Mouse (Mus musculus): ENCODE data around the gene Kcnmb3. TPM values are rescaled to one million over a fixed set of nuclear protein-coding genes. Genes with fewer than 3 reads are reported as not detected.

Kcnmb3 gene
- polyA plus RNA-seq (2016; fragmentation: Nextera tagmentation; extraction: Ambion mirVana), result 0.09 and 0.14 TPM in 2 replicates

GRCm38 (mm10) chr3:32492097-32493090 is at the start of gene Kcnmb3:
Kcnmb3 (minus strand) TSS chr3:32492231.
- DNase-seq (ENCODE audit: low spot score), result no peak
- Histone ChIP-seq H3K4me1 (peaks cover 10% of the 10 kb centered on the region; the same call in 1 of the 2 replicates), H3K9me3 (replicated peaks) (no peaks in the 10 kb centered on the region), H3K36me3 (no peaks in the 10 kb centered on the region), H3K27ac (no peak within 1 kb of the TSS), H3K27me3 (ENCODE audit: low read depth, poor library complexity, severe bottlenecking) (no peaks in the 10 kb centered on the region), H3K4me3 (no peak within 1 kb of the TSS)
- 85% methylated on average over 11 of the region's 11 CpGs for WGBS

GRCm38 (mm10) chr3:32538091-32538490 is 46.1 kb upstream of the Kcnmb3 start:
- 97% methylated on average over 5 of the region's 5 CpGs for WGBS
- Histone ChIP-seq H3K27ac (no peak overlapping the region), H3K9me3 (replicated peaks) (no peaks in the 10 kb centered on the region), H3K4me3 (no peak overlapping the region), H3K27me3 (ENCODE audit: low read depth, poor library complexity, severe bottlenecking) (no peaks in the 10 kb centered on the region), H3K4me1 (no peaks in the 10 kb centered on the region), H3K36me3 (peaks cover 73% of the 10 kb centered on the region)
- no peak for DNase-seq (ENCODE audit: low spot score)

GRCm38 (mm10) chr3:32537556-32537955 is 45.5 kb upstream of the Kcnmb3 start:
- Histone ChIP-seq H3K27ac (no peak overlapping the region), H3K4me1 (no peaks in the 10 kb centered on the region), H3K9me3 (replicated peaks) (no peaks in the 10 kb centered on the region), H3K36me3 (peaks cover 70% of the 10 kb centered on the region), H3K4me3 (no peak overlapping the region), H3K27me3 (ENCODE audit: low read depth, poor library complexity, severe bottlenecking) (no peaks in the 10 kb centered on the region)
- 90% methylated on average over 1 of the region's 1 CpGs for WGBS
- DNase-seq (ENCODE audit: low spot score), result no peak

GRCm38 (mm10) chr3:32535692-32536091 is 43.7 kb upstream of the Kcnmb3 start:
- Histone ChIP-seq H3K9me3 (replicated peaks) (no peaks in the 10 kb centered on the region), H3K27ac (no peak overlapping the region), H3K4me3 (no peak overlapping the region), H3K4me1 (no peaks in the 10 kb centered on the region), H3K36me3 (peaks cover 70% of the 10 kb centered on the region), H3K27me3 (ENCODE audit: low read depth, poor library complexity, severe bottlenecking) (no peaks in the 10 kb centered on the region)
- DNase-seq (ENCODE audit: low spot score), result no peak
- 67% methylated on average over 1 of the region's 1 CpGs for WGBS

- Histone ChIP-seq H3K4me1 (no peaks in the 10 kb centered on the region; the same call in 1 of the 2 replicates), H3K9me3 (replicated peaks) (no peaks in the 10 kb centered on the region), H3K36me3 (peaks cover 33% of the 10 kb centered on the region), H3K27ac (0 out of 2 replicates have a peak overlapping the region, but pooled peaks have one; percentile 87), H3K27me3 (ENCODE audit: low read depth, poor library complexity, severe bottlenecking) (no peaks in the 10 kb centered on the region), H3K4me3 (peak overlapping the region; percentile 93)
- 18% methylated on average over 5 of the region's 5 CpGs for WGBS
- DNase-seq (ENCODE audit: low spot score), result no peak
Observed at GRCm38 (mm10) chr3:32530041-32530440, 38.0 kb upstream of the Kcnmb3 start.

- peak; percentile 90 for DNase-seq (ENCODE audit: low spot score)
- under 1% methylated on average over 47 of the region's 47 CpGs for WGBS
- Histone ChIP-seq H3K4me3 (peak within 1 kb of the TSS; percentile 93), H3K27ac (peak within 1 kb of the TSS; percentile 87), H3K36me3 (peaks cover 32% of the 10 kb centered on the region), H3K27me3 (ENCODE audit: low read depth, poor library complexity, severe bottlenecking) (no peaks in the 10 kb centered on the region), H3K9me3 (replicated peaks) (no peaks in the 10 kb centered on the region), H3K4me1 (no peaks in the 10 kb centered on the region; the same call in 1 of the 2 replicates)
Observed at GRCm38 (mm10) chr3:32529303-32529898, 37.4 kb upstream of the Kcnmb3 start, which contains the start of gene Mfn1. Mfn1 (plus strand) TSS chr3:32529465.

- H3K27ac ChIP-seq, result no peak overlapping the region
- H3K4me1 ChIP-seq, result no peaks in the 10 kb centered on the region; the same call in 1 of the 2 replicates
- peaks cover 39% of the 10 kb centered on the region for H3K36me3 ChIP-seq
- no peaks in the 10 kb centered on the region for H3K9me3 ChIP-seq (replicated peaks)
- DNase-seq (ENCODE audit: low spot score), result no peak
- no peak overlapping the region for H3K4me3 ChIP-seq
- no peaks in the 10 kb centered on the region for H3K27me3 ChIP-seq (ENCODE audit: low read depth, poor library complexity, severe bottlenecking)
- 94% methylated on average over 4 of the region's 4 CpGs for WGBS
Observed at GRCm38 (mm10) chr3:32527181-32527580, 35.1 kb upstream of the Kcnmb3 start.

GRCm38 (mm10) chr3:32513528-32513927 is 21.5 kb upstream of the Kcnmb3 start:
- Histone ChIP-seq H3K27me3 (ENCODE audit: low read depth, poor library complexity, severe bottlenecking) (no peaks in the 10 kb centered on the region), H3K4me1 (peaks cover 22% of the 10 kb centered on the region), H3K27ac (no peak overlapping the region), H3K36me3 (peaks cover 48% of the 10 kb centered on the region), H3K4me3 (no peak overlapping the region), H3K9me3 (replicated peaks) (no peaks in the 10 kb centered on the region)
- DNase-seq (ENCODE audit: low spot score), result no peak

GRCm38 (mm10) chr3:32512686-32513284 is 20.8 kb upstream of the Kcnmb3 start:
- Histone ChIP-seq H3K27ac (no peak overlapping the region), H3K4me1 (peaks cover 22% of the 10 kb centered on the region), H3K4me3 (no peak overlapping the region), H3K36me3 (peaks cover 41% of the 10 kb centered on the region), H3K27me3 (ENCODE audit: low read depth, poor library complexity, severe bottlenecking) (no peaks in the 10 kb centered on the region), H3K9me3 (replicated peaks) (no peaks in the 10 kb centered on the region)
- DNase-seq (ENCODE audit: low spot score), result no peak
- 95% methylated on average over 7 of the region's 7 CpGs for WGBS

GRCm38 (mm10) chr3:32511191-32511550 is 19.1 kb upstream of the Kcnmb3 start:
- 10% methylated on average over 13 of the region's 13 CpGs for WGBS
- Histone ChIP-seq H3K27me3 (ENCODE audit: low read depth, poor library complexity, severe bottlenecking) (no peaks in the 10 kb centered on the region), H3K4me3 (peak overlapping the region; percentile 85), H3K36me3 (peaks cover 25% of the 10 kb centered on the region), H3K27ac (peak overlapping the region; percentile 96), H3K9me3 (replicated peaks) (no peaks in the 10 kb centered on the region), H3K4me1 (peaks cover 22% of the 10 kb centered on the region)
- peak; percentile 45 for DNase-seq (ENCODE audit: low spot score)

GRCm38 (mm10) chr3:32510375-32511190 is 18.6 kb upstream of the Kcnmb3 start:
- WGBS, result under 1% methylated on average over 69 of the region's 69 CpGs
- Histone ChIP-seq H3K27me3 (ENCODE audit: low read depth, poor library complexity, severe bottlenecking) (no peaks in the 10 kb centered on the region), H3K27ac (peak overlapping the region; percentile 96), H3K4me3 (peak overlapping the region; percentile 85), H3K4me1 (peaks cover 22% of the 10 kb centered on the region), H3K9me3 (replicated peaks) (no peaks in the 10 kb centered on the region), H3K36me3 (peaks cover 19% of the 10 kb centered on the region)
- peak; percentile 99 for DNase-seq (ENCODE audit: low spot score)
